Mouse (Mus musculus) forebrain, embryonic 13.5 days (tissue): Measurements from ENCODE around the gene Armcx5. TPM values are rescaled to one million over a fixed set of nuclear protein-coding genes. Genes with fewer than 3 reads are reported as not detected.
"Not testable (repeated sequence)": the region's sequence is repeated elsewhere in the genome, so short reads cannot be mapped to it uniquely, and the experiment has no call there.

Source experiments
- ATAC-seq: fragments of 200-750 bp; cut with Nextera tagmentation; 2 replicates; pipeline ENCODE4 v1.8.0; 2017
- H3K27ac ChIP-seq: fragments of 300-500 bp; sonication (generic); 2 replicates; pipeline ENCODE4 v1.5.1; 2015; ENCODE audit warnings: inconsistent platforms, mild to moderate bottlenecking, moderate library complexity
- H3K27me3 ChIP-seq: fragments of 300-500 bp; sonication (generic); 2 replicates; pipeline ENCODE4 v1.6.1; 2015; ENCODE audit warnings: mild to moderate bottlenecking, inconsistent platforms
- H3K36me3 ChIP-seq: fragments of 300-500 bp; sonication (generic); 2 replicates; pipeline ENCODE4 v1.6.1; 2015; ENCODE audit warnings: mild to moderate bottlenecking, inconsistent platforms; ENCODE audit not compliant: poor library complexity, severe bottlenecking
- H3K4me1 ChIP-seq: fragments of 300-500 bp; sonication (generic); 2 replicates; pipeline ENCODE4 v1.6.1; 2015; ENCODE audit warnings: inconsistent platforms
- H3K4me2 ChIP-seq: fragments of 300-500 bp; sonication (generic); 2 replicates; pipeline ENCODE4 v1.6.1; 2015; ENCODE audit warnings: inconsistent platforms, mild to moderate bottlenecking, moderate library complexity
- H3K4me3 ChIP-seq: fragments of 300-500 bp; sonication (generic); 2 replicates; pipeline ENCODE4 v1.5.1; 2015; ENCODE audit warnings: mild to moderate bottlenecking, inconsistent platforms
- H3K9ac ChIP-seq: fragments of 300-500 bp; sonication (generic); 2 replicates; pipeline ENCODE4 v1.6.1; 2015; ENCODE audit warnings: mild to moderate bottlenecking, inconsistent platforms
- H3K9me3 ChIP-seq: fragments of 300-500 bp; sonication (generic); replicated peaks from 2 replicates; pipeline ENCODE4 v1.6.1; 2016; ENCODE audit warnings: inconsistent platforms
- WGBS: fragments of 180-500 bp; shearing (Covaris S2); methylation state at CpG from one replicate; pipeline ENCODE4 v1.1.7; 2015; 5-methylcytosine and 5-hydroxymethylcytosine counted together
- polyA plus RNA-seq: library from polyadenylated mRNA; unstranded; fragments of >200 nt; fragmentation: Nextera tagmentation; extraction: Ambion mirVana; gene quantifications from 2 replicates; pipeline ENCODE4 v1.2.1, GENCODE M21; 2015

Gene Armcx5
- 10.9 and 11.7 TPM in 2 replicates for polyA plus RNA-seq

GRCm38 (mm10) chrX:135742304-135743055 lies at the start of gene Armcx5, which contains the start of gene Gprasp1:
Armcx5 (plus strand) TSS chrX:135742733.
Gprasp1 (plus strand) TSS chrX:135742733.
- WGBS = 18% methylated on average over 48 of the region's 48 CpGs
- H3K4me1 ChIP-seq = peaks cover 5% of the 10 kb centered on the region; the same call in 1 of the 2 replicates
- peak within 1 kb of the TSS; percentile 80 for H3K27ac ChIP-seq
- H3K4me2 ChIP-seq = peak within 1 kb of the TSS; percentile 63
- H3K4me3 ChIP-seq = peak within 1 kb of the TSS; percentile 60
- no peaks in the 10 kb centered on the region for H3K9me3 ChIP-seq
- no peaks in the 10 kb centered on the region for H3K36me3 ChIP-seq
- peak; percentile 99 for ATAC-seq
- H3K9ac ChIP-seq = peak within 1 kb of the TSS; percentile 76
- H3K27me3 ChIP-seq = no peaks in the 10 kb centered on the region

GRCm38 (mm10) chrX:135693633-135694032 lies 48.9 kb upstream of the Armcx5 start, which contains the start of gene Tcp11x2:
Tcp11x2 (minus strand) TSS chrX:135693790.
- no peak within 1 kb of the TSS for H3K4me3 ChIP-seq
- no peak within 1 kb of the TSS for H3K9ac ChIP-seq
- H3K4me1 ChIP-seq = no peaks in the 10 kb centered on the region
- 61% methylated on average over 1 of the region's 1 CpGs for WGBS
- H3K36me3 ChIP-seq = no peaks in the 10 kb centered on the region
- no peak within 1 kb of the TSS for H3K27ac ChIP-seq
- 0 out of 2 replicates have a peak, but pooled peaks cover 3% of the 10 kb centered on the region for H3K27me3 ChIP-seq
- H3K4me2 ChIP-seq = no peak within 1 kb of the TSS
- no peaks in the 10 kb centered on the region for H3K9me3 ChIP-seq
- no peak for ATAC-seq

- no peaks in the 10 kb centered on the region for H3K27me3 ChIP-seq
- no peak for ATAC-seq
- H3K4me2 ChIP-seq = no peak overlapping the region
- H3K36me3 ChIP-seq = no peaks in the 10 kb centered on the region
- no peak overlapping the region for H3K4me3 ChIP-seq
- H3K4me1 ChIP-seq = no peaks in the 10 kb centered on the region
- H3K27ac ChIP-seq = no peak overlapping the region
- no peak overlapping the region for H3K9ac ChIP-seq
- WGBS = 84% methylated on average over 1 of the region's 1 CpGs
- no peaks in the 10 kb centered on the region for H3K9me3 ChIP-seq
Observed at GRCm38 (mm10) chrX:135703111-135703510, 39.4 kb upstream of the Armcx5 start.

GRCm38 (mm10) chrX:135704349-135704748 lies 38.2 kb upstream of the Armcx5 start:
- ATAC-seq = no peak
- H3K4me2 ChIP-seq = no peak overlapping the region
- no peak overlapping the region for H3K27ac ChIP-seq
- 56% methylated on average over 2 of the region's 2 CpGs for whole genome bisulfite sequencing
- no peaks in the 10 kb centered on the region for H3K9me3 ChIP-seq
- H3K27me3 ChIP-seq = no peaks in the 10 kb centered on the region
- no peak overlapping the region for H3K4me3 ChIP-seq
- H3K4me1 ChIP-seq = no peaks in the 10 kb centered on the region
- no peak overlapping the region for H3K9ac ChIP-seq
- H3K36me3 ChIP-seq = no peaks in the 10 kb centered on the region

GRCm38 (mm10) chrX:135712845-135713244 lies 29.7 kb upstream of the Armcx5 start:
- Histone ChIP-seq H3K27me3 (no peaks in the 10 kb centered on the region), H3K4me2 (no peak overlapping the region), H3K9me3 (no peaks in the 10 kb centered on the region), H3K9ac (no peak overlapping the region), H3K4me3 (no peak overlapping the region), H3K27ac (no peak overlapping the region), H3K36me3 (no peaks in the 10 kb centered on the region), H3K4me1 (no peaks in the 10 kb centered on the region)
- no peak for ATAC-seq
- 81% methylated on average over 2 of the region's 2 CpGs for WGBS

- ATAC-seq = no peak
- 89% methylated on average over 10 of the region's 10 CpGs for WGBS
- H3K4me3 ChIP-seq = no peak within 1 kb of the TSS
Observed at GRCm38 (mm10) chrX:135725161-135725560, 17.4 kb upstream of the Armcx5 start, which contains the start of gene Tmsb15a. Tmsb15a (minus strand) TSS chrX:135725261.

GRCm38 (mm10) chrX:135738730-135739520 lies 3.6 kb upstream of the Armcx5 start:
- WGBS = 86% methylated on average over 2 of the region's 2 CpGs
- no peaks in the 10 kb centered on the region for H3K9me3 ChIP-seq

More at GRCm38 (mm10) chrX:135725161-135725560, 17.4 kb upstream of the Armcx5 start, which contains the start of gene Tmsb15a:
- Histone ChIP-seq H3K27ac (no peak within 1 kb of the TSS), H3K4me2 (no peak within 1 kb of the TSS), H3K4me1 (no peaks in the 10 kb centered on the region), H3K9ac (no peak within 1 kb of the TSS), H3K9me3 (no peaks in the 10 kb centered on the region), H3K27me3 (0 out of 2 replicates have a peak, but pooled peaks cover 2% of the 10 kb centered on the region), H3K36me3 (no peaks in the 10 kb centered on the region)

GRCm38 (mm10) chrX:135743056-135743355 lies 473 bp downstream of the Armcx5 start:
- Histone ChIP-seq H3K36me3 (no peaks in the 10 kb centered on the region), H3K27ac (peak overlapping the region; percentile 48), H3K9me3 (no peaks in the 10 kb centered on the region), H3K4me1 (peaks cover 5% of the 10 kb centered on the region; the same call in 1 of the 2 replicates), H3K27me3 (no peaks in the 10 kb centered on the region), H3K4me3 (peak overlapping the region; percentile 60), H3K9ac (peak overlapping the region; percentile 76), H3K4me2 (peak overlapping the region; percentile 63)
- WGBS = 15% methylated on average over 7 of the region's 7 CpGs
- no peak for ATAC-seq

More at GRCm38 (mm10) chrX:135738730-135739520, 3.6 kb upstream of the Armcx5 start:
- no peak for ATAC-seq
- no peak overlapping the region for H3K4me2 ChIP-seq
- H3K4me3 ChIP-seq = no peak overlapping the region
- peaks cover 5% of the 10 kb centered on the region; the same call in 1 of the 2 replicates for H3K4me1 ChIP-seq
- H3K27me3 ChIP-seq = no peaks in the 10 kb centered on the region
- no peak overlapping the region for H3K27ac ChIP-seq
- no peak overlapping the region for H3K9ac ChIP-seq
- no peaks in the 10 kb centered on the region for H3K36me3 ChIP-seq

GRCm38 (mm10) chrX:135745376-135745775 lies 2.8 kb downstream of the Armcx5 start:
- H3K9me3 ChIP-seq, H3K4me3 ChIP-seq, ATAC-seq, H3K27me3 ChIP-seq, H3K27ac ChIP-seq, H3K4me2 ChIP-seq, H3K4me1 ChIP-seq, H3K36me3 ChIP-seq, H3K9ac ChIP-seq: not testable (repeated sequence)
- 93% methylated on average over 3 of the region's 3 CpGs for WGBS

GRCm38 (mm10) chrX:135752832-135753231 lies 10.3 kb downstream of the Armcx5 start:
- WGBS = 0% methylated on average over 2 of the region's 2 CpGs
- Histone ChIP-seq H3K4me2 (no peak overlapping the region), H3K27ac (no peak overlapping the region), H3K27me3 (no peaks in the 10 kb centered on the region), H3K36me3 (peaks cover 6% of the 10 kb centered on the region), H3K9me3 (no peaks in the 10 kb centered on the region), H3K4me3 (no peak overlapping the region), H3K9ac (no peak overlapping the region), H3K4me1 (no peaks in the 10 kb centered on the region)
- ATAC-seq = peak; percentile 50

- no peaks in the 10 kb centered on the region for H3K9me3 ChIP-seq
- no peaks in the 10 kb centered on the region for H3K4me1 ChIP-seq
- no peak for ATAC-seq
- H3K36me3 ChIP-seq = peaks cover 15% of the 10 kb centered on the region; the same call in 1 of the 2 replicates
- H3K9ac ChIP-seq = no peak overlapping the region
- no peak overlapping the region for H3K27ac ChIP-seq
- H3K27me3 ChIP-seq = no peaks in the 10 kb centered on the region
- no peak overlapping the region for H3K4me2 ChIP-seq
- no peak overlapping the region for H3K4me3 ChIP-seq
Observed at GRCm38 (mm10) chrX:135761707-135762106, 19.2 kb downstream of the Armcx5 start.

GRCm38 (mm10) chrX:135768043-135768548 lies 25.6 kb downstream of the Armcx5 start:
- Histone ChIP-seq H3K4me2 (no peak overlapping the region), H3K4me3 (no peak overlapping the region), H3K9me3 (no peaks in the 10 kb centered on the region), H3K27me3 (no peaks in the 10 kb centered on the region), H3K36me3 (0 out of 2 replicates have a peak, but pooled peaks cover 5% of the 10 kb centered on the region), H3K27ac (no peak overlapping the region), H3K9ac (no peak overlapping the region), H3K4me1 (no peaks in the 10 kb centered on the region)
- no peak for ATAC-seq
- 91% methylated on average over 3 of the region's 3 CpGs for WGBS
